ENCODE assay signal across 12 mouse cellular contexts in the genomic region with DNA sequence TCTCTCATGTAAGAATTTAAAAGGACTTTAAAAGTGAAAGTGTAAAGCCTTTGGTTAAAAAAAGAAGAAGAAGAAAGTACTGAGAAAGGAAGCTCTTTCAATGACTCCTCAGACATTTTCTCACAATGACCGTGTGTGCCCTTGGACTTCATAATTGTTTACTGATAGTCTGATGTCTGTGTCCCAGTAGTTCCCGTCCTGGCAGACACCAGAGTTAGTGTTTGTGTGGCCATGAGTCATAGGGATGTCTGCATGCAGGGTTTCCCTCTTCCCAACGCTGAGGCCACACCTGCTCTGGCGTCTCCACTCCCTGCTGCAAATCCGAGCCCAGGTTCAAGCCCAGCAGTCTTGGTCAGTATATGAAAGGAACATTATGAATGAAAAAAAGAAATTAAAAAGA. TPM values are rescaled to one million over a fixed set of nuclear protein-coding genes. Genes with fewer than 3 reads are reported as not detected.
DNase-seq lines count a peak whose midpoint lies in the region; ATAC-seq and TF ChIP-seq lines count a peak whose summit lies in the region.
"Had no signal": no experiment of that assay in that cellular context is flagged by ENCODE, and none has a peak within 500 bp of the region (broad histone marks: within the 10 kb centered on the region; RNA-seq: fewer than 3 reads in every experiment).

No protein-coding gene starts in this region.

- no peaks in the 10 kb centered on the region for H3K27me3 ChIP-seq in liver, postnatal 0 days (ENCODE audit: insufficient read depth, low read length)
- H3K27me3 ChIP-seq in forebrain, embryonic 10.5 days (ENCODE audit: poor library complexity, severe bottlenecking) = no peaks in the 10 kb centered on the region
- H3K27me3 ChIP-seq: midbrain, embryonic 12.5 days had no signal

- H3K4me3 ChIP-seq in liver, postnatal 0 days (ENCODE audit: low read depth, low read length) = no peak overlapping the region
- no peak overlapping the region for H3K4me3 ChIP-seq in forebrain, embryonic 10.5 days
- H3K4me3 ChIP-seq: midbrain, embryonic 12.5 days had no signal

- ATAC-seq in liver, postnatal 0 days = peak; percentile 95

- no peak overlapping the region for H3K9ac ChIP-seq in liver, postnatal 0 days (replicated peaks)
- H3K9ac ChIP-seq: midbrain, embryonic 12.5 days had no signal

- no peaks in the 10 kb centered on the region for H3K36me3 ChIP-seq in liver, postnatal 0 days (replicated peaks; ENCODE audit: insufficient read depth, low read length)
- H3K36me3 ChIP-seq in forebrain, embryonic 10.5 days (replicated peaks) = no peaks in the 10 kb centered on the region
- H3K36me3 ChIP-seq: midbrain, embryonic 12.5 days had no signal

- DNase-seq in urinary bladder, postnatal 25 days (ENCODE audit: low spot score) = peak; percentile 15
- DNase-seq in urinary bladder, postnatal 4 days (ENCODE audit: low spot score in 2 of 2) = no peak
- peak; percentile 19 for DNase-seq in gastrocnemius, postnatal 25 days
- DNase-seq in liver, postnatal 0 days = peak; percentile 53
- DNase-seq in spleen, postnatal 10 days (ENCODE audit: low spot score in 2 of 2) = no peak
- DNase-seq in retina, embryonic 14.5 days (ENCODE audit: low spot score) = no peak
- no peak for DNase-seq in forebrain, embryonic 10.5 days (ENCODE audit: extremely low spot score, low spot score)

- H3K4me1 ChIP-seq in liver, postnatal 0 days (ENCODE audit: insufficient read depth) = peaks cover 18% of the 10 kb centered on the region
- H3K4me1 ChIP-seq in forebrain, embryonic 10.5 days = peaks cover 12% of the 10 kb centered on the region; the same call in 1 of the 2 replicates

- 32% methylated on average over 5 of the region's 5 CpGs for WGBS in liver, postnatal 0 days (ENCODE audit: insufficient replicate concordance)
- WGBS in forebrain, embryonic 10.5 days = 69% methylated on average over 5 of the region's 5 CpGs

- H3K27ac ChIP-seq in liver, postnatal 0 days (ENCODE audit: low read depth) = peak overlapping the region; percentile 93
- H3K27ac ChIP-seq in forebrain, embryonic 10.5 days = no peak overlapping the region
- H3K27ac ChIP-seq: midbrain, embryonic 12.5 days had no signal

- TF ChIP-seq EP300 in liver, postnatal 0 days (IDR thresholded peaks at IDR 0.05; ENCODE audit: low read depth) = peak; percentile 59; the same call in 1 of the 2 replicates

- no peak for TF ChIP-seq CTCF in liver, postnatal 0 days (IDR thresholded peaks at IDR 0.05; ENCODE audit: low read depth)

- H3K4me2 ChIP-seq in liver, postnatal 0 days (ENCODE audit: low read depth, low read length) = peak overlapping the region; percentile 53
- H3K4me2 ChIP-seq: midbrain, embryonic 12.5 days had no signal

- no peaks in the 10 kb centered on the region for H3K9me3 ChIP-seq in liver, postnatal 0 days (ENCODE audit: low read length)
- H3K9me3 ChIP-seq in forebrain, embryonic 10.5 days = no peaks in the 10 kb centered on the region
- H3K9me3 ChIP-seq: midbrain, embryonic 12.5 days had no signal

RNA-seq across cellular contexts. Expression of a gene that starts 29.0 kb away (rescaled TPM):
- total RNA-seq in gastrocnemius, postnatal 25 days (2021) = 10 to 100 TPM; 33.5 to 33.8 TPM
- 9.6 and 14.0 TPM in 2 replicates for polyA plus RNA-seq in liver, postnatal 0 days (2015; fragmentation: Nextera tagmentation; extraction: Ambion mirVana)
- polyA plus RNA-seq in forebrain, embryonic 10.5 days (2016; fragmentation: Nextera tagmentation; extraction: Ambion mirVana) = 88.7 and 98.5 TPM in 2 replicates

RNA-seq across cellular contexts. Expression of a gene that starts 29.1 kb away (rescaled TPM):
- not detected for total RNA-seq in gastrocnemius, postnatal 25 days (2021)
- not detected in 2 replicates for polyA plus RNA-seq in liver, postnatal 0 days (2015; fragmentation: Nextera tagmentation; extraction: Ambion mirVana)
- not detected in 2 replicates for polyA plus RNA-seq in forebrain, embryonic 10.5 days (2016; fragmentation: Nextera tagmentation; extraction: Ambion mirVana)
- total RNA-seq: layer of hippocampus, postnatal 14 days had no signal
- polyA plus RNA-seq: cortical plate, adult 2 months; frontal cortex, adult 2 months; midbrain, embryonic 12.5 days; spleen, adult 2 months had no signal

Comparison
In these comparisons a context has a peak if more than half of its experiments do, and no peak if none do; other contexts are left out.
1. DNase-seq: peak in urinary bladder, postnatal 25 days (single experiment), gastrocnemius, postnatal 25 days (single experiment) and liver, postnatal 0 days (single experiment); none in urinary bladder, postnatal 4 days (0 of 2), spleen, postnatal 10 days (0 of 2), retina, embryonic 14.5 days (single experiment) and forebrain, embryonic 10.5 days (single experiment).